Mouse (Mus musculus) thymus, postnatal 25 days (tissue): ENCODE measurements around the gene Evx1.
"Not testable (repeated sequence)": the region's sequence is repeated elsewhere in the genome, so short reads cannot be mapped to it uniquely, and the experiment has no call there.

Experiments
- DNase-seq: peaks from one replicate; pipeline ENCODE4 v3.0.0; 2022

Gene Evx1

DNA sequence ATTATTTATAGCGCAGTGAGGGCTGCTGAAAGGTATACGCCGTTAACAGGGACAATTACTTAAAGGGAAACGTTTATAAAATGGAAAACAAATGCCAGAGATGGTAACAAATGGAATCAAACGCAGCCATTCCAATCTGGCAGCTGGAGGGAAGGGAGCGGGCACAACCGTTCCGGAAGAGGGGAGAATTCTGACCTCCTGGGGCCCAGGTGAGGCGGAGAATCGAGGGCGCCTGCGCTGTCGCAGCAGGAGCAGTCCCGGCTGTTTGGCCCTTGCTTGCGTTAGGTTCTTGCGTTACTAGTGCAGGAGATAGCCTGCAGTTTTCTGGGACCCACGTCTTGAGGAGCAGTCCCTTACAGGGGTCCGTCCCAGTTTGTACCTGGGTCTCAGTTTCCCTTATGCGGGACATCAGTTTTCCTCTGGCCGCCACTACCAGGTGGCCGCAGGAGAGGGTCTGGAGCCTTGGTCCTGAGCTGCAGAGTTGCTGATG is 8.6 kb downstream of the Evx1 start:
- no peak for DNase-seq

DNA sequence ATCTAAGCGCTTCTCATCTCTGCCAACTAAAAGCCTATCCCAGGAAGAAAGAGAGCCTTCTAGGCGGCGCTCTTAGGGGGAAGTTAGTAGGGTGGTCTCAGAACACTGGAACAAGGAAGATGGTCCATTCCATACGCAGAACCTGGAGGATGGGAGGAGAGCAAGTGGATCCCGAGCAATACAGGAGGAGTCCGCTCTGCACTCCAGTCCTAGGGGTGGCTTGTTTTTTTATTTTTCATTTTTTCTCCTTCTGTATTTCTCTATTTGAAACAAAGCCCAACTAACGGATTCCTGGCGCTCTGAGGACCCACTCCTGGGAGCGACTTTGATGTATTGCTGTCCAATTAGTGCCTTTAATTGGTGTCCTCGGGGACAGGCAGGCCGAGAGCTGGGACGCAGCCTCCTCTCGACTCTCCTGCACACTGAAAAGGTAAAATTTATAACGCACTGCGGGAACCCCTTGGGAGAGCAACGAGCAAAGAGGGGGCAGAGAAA is 9.5 kb downstream of the Evx1 start:
- DNase-seq = no peak

DNA sequence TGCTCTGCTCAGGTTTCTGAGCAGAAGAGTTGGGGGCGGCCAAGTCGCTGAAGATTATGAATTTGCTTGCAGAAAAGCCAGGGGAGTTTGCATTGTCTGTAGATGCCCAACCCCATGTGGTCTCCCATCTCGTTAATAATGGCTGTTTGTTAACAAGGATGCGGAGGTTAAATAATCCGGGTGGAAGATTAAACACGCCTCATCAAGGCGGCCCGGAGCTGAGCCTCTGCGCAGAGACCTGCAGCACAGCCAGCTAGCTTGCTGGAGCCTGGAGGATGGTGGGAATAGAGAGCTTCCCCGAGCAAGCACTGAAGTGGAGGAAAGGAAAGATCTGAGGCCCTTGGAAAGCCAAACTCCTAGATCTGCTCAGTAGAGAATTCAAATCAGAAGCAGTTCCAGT is 10.0 kb downstream of the Evx1 start:
- no peak for DNase-seq

DNA sequence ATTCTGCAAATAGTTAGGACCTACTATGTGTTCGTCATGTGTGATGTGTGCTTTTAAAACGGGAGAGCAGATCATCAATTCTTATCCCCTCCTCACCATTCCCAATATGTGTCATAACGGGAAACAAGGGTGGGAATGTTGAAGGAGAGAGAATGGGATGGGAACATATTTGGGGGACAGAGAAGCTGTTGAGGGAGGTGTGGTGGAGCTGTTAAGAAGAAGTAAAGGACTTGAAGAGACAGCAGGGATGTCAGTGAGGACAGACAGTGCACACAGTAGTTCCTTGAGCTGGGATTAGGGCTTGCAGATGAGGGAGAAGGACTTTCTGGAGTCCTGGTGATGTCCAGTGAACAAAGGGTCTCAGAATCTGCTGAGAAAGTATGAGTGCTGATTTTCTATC is 10.8 kb downstream of the Evx1 start:
- DNase-seq = no peak

DNA sequence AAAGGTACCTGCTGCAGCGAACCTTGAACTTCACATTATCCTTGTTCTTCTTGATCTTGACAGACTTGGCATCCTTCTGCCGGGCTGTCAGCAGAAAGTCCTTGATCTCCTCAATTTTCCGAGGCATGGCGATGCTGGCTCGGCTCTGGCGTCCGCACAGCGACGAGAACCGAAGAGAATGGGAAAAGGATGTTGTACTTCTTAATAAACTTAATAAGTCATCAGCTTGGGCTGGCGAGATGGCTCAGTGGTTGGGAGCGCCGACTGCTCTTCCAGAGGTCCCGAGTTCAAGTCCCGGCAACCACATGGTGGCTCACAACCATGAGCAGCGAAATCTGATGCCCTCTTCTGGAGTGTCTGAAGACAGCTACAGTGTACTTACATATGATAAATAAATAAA is 33.5 kb downstream of the Evx1 start:
- not testable (repeated sequence) for DNase-seq

DNA sequence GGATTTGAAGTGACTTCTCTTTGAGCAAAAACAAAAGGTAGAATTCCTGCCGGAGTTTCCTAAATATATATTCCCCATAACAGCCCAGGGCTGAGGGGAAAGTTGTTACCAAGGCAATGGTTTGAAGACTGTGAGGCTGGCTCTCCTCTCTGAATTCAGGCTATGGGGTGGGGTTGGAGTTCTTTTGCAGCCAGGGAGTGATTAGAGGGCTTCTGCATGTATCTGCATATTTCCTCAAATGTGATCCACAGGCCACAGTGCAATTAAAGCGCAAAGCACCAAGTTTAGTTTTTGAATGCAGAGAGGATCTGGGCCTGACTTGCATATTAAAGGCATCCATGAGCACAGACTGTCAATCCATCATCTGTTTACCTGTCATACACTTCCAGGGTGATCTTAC is 52.7 kb downstream of the Evx1 start:
- no peak for DNase-seq

DNA sequence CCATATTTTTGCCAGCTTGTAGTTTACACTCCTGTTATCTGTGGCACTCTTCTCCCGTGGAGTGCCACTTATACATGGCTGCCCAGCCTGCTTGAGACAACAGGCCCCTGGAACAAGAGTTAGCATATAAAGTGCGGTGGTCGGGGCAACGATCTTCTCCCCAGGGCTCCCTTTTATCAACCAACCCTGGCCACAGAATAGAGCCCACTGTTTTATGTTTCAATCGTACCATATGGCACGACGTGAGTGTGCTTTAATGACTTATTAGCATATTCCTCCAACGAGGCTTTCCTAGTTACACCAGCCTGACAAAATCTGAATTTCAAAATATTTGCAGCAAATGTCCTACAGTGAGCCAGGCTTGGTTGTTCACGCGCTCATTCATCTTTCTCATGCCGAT is 53.2 kb downstream of the Evx1 start:
- no peak for DNase-seq

DNA sequence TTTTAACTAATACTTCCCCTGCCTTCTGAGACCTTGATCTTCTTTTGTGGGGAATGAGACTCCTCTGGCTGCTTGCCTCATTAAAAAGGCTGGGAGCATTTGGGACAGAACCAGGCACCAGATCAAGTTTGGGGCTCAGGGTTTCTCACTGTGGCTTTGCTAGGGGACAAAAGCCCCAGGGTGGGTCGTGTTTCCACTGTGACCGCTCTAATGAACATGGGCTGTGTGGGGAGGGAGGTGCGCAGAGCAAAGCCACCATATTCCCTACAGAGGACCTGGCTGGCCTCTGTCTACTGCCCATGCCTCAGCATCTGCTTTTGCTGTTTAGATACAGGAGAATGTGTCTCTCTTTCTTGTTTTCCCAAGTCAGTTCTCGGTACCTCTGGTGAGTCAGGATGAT is 53.8 kb downstream of the Evx1 start:
- no peak for DNase-seq
